Mouse (Mus musculus) skeletal muscle tissue, adult 2 months (tissue): ENCODE measurements around the gene Clhc1.
A peak's percentile ranks its signal among the peaks of the same experiment; 100 is the strongest.
"Not testable (repeated sequence)": the region's sequence is repeated elsewhere in the genome, so short reads cannot be mapped to it uniquely, and the experiment has no call there.

Source experiments
- DNase-seq: peaks from one replicate; pipeline ENCODE4 v3.0.0-alpha.2; 2012; ENCODE audit warnings: low read depth, low spot score

Gene Clhc1

GRCm38 (mm10) chr11:29547752-29548503, at the start of gene Clhc1, which contains the start of gene Rps27a:
Gene Clhc1, plus strand, starts transcription at chr11:29547950.
Gene Rps27a, minus strand, starts transcription at chr11:29548109.
- DNase-seq: peak; percentile 83

GRCm38 (mm10) chr11:29503948-29504893, 43.5 kb upstream of the Clhc1 start:
- no peak for DNase-seq

- no peak for DNase-seq
Measured at GRCm38 (mm10) chr11:29504899-29505625, 42.7 kb upstream of the Clhc1 start.

- no peak for DNase-seq
Measured at GRCm38 (mm10) chr11:29509421-29509820, 38.3 kb upstream of the Clhc1 start.

DNA sequence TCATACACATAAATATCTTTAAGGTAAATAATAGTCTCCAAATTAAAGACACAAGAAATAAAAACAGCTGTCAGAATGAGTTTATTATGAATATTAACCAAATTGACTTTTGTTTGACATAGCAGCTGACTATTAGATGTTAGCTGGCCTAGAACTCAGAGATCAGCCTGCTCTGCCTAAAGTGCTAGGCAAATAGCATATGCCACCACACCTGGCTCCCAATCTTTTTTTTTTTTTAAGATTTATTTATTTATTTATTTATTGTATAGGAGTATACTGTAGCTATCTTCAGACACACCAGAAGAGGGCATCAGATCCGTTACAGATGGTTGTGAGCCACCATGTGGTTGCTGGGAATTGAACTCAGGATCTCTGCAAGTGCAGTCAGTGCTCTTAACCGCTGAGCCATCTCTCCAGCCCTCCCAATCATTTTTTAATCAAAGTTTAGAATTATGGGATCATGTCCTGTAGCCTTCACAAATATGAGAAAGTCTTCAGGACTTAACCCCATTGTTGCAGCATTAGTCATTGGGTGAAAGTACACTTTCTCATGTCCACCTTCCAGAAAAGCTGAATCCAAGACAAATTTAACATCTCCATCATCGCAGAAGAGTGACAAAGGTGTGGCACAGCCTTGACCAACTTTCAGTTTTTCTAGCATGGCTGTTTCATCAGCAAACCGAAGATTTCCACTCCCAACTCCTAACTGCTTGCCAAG, 34.8 kb upstream of the Clhc1 start:
- no peak for DNase-seq

DNA sequence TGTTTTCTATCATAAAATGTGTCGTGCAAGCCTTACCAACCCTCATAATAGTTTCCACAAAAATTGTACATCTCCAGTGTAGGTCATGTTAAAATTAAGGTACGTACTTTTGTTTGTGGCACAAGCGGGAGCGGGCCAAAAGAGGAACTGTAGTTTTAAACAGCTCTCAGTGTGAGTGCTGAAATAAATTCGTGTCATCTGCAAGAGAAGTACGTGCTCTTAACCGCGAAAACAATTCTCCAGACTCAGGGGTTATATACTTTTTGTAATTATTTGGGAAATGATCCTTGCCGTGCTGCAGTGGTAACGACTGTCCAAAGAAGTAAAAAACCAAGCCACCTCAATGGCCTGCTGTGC, 33.4 kb upstream of the Clhc1 start:
- DNase-seq: no peak

DNA sequence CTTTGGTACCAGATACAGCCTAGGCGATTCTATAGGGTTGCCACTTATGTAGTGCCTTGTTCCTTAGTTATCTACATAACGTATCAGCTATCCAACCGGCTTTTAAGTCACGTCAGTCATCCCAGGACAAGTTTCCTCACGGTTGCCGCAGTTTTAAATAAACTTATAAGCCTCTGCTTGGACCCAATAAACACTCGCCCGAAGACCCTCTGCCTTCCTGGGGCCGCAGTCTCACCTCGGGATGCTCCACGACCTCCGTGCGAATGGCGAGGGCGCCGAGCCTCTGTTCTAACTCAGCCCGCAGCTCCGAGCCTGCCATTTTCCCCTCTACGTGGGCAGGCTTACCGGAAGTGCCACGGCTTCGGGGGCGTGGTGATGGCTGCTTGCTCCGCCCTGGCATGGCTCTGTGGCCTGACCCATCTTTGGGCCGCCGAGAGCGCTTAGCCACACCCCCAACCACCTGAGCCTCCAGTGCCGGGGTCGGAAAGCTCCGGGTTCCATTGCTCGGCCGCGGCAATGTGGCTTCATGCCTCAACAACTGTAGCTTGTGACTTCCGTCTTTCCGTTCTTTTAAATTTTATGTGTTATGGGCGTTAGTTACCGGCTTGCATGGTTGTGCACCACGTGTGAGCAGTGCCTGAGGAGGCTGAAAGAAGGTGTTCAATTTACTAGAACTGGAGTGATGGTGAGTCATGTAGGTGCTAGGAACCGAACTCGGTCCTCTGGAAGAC, 32.9 kb upstream of the Clhc1 start, which contains the start of gene Prorsd1:
Gene Prorsd1 (minus strand): TSS at position 352 of the 731 bp plus-strand sequence.
- DNase-seq: peak; percentile 80

DNA sequence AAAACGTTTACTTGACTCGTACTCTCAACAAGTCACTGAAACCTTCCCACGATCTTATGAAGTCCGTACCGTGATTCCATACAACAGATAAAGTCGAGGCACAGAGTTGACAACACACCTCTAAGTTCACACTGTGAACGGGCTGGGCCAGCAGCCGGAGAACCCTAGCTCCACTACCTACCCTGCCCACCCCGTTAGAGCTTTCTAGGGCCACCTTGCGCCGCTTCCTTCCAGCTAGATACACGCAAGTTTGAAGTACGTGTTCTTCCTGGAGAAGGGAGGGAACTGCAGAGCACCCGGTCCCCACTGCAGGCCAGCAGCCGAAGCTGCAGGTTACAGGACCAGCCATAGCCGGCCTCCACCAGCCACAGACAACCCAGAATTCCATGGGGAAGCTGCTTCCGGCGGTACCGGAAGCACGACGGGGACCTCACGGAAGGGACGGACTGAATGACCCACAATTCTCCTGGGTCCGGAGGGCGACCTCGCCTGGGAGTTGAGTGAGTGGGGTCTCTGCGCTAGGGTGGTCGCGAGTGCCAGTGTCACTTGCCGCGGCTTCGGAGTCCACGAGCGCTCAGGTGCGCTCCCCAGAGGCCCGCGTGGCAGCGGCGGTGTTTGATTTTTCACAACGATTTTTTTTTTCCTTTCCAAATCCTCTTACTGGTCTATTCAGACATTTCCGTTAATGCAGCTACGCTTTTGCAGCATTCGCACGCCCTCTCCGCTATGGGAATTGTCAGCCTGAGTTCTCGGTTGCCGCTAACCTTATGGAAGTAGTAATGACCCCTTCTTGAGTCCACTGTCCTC, 21.6 kb upstream of the Clhc1 start, which contains the start of gene Mtif2:
Gene Mtif2 (plus strand): TSS at position 421 of the 807 bp plus-strand sequence.
- peak; percentile 68 for DNase-seq

DNA sequence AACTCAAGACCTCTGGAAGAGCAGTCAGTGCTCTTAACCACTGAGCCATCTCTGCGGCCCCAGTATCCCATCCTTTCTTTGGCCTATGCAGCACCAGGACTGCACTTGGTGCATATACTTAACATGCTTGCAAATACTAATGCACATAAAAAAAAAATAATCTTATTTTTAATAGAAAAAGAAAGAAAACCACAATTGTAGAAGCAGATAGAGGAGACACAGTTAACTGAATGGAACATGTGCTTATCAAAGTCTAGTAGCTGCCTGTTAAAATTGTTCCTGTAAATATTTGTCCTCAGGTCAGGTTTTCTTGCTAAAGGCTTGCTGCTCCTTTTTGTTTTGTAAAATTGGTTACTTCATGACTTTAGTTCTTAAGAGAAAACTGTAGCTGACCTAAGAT, 9.5 kb upstream of the Clhc1 start:
- no peak for DNase-seq

GRCm38 (mm10) chr11:29544225-29544945, 3.4 kb upstream of the Clhc1 start:
- DNase-seq: no peak

DNA sequence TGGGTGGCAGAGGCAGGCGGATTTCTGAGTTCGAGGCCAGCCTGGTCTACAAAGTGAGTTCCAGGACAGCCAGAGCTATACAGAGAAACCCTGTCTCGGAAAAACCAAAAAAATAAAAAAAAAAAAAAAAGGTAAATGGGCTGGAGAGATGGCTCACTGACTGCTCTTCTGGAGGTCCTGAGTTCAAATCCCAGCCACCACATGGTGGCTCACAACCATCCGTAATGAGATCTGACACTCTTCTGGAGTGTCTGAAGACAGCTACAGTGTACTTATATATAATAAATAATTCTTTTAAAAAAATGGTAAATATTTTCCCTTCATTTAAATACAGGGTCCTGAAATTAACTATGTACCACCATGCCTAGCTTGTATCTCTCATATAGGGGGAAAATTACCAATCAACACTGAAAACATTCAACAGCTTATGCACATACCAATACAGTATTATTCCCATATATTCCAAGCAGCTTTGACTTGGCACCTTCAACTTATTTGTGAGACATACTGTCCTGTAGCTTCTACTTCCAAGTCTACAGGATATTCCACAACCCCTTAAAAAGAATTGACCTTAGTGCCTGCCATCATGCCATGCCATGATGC, 2.5 kb upstream of the Clhc1 start:
- not testable (repeated sequence) for DNase-seq

- DNase-seq: not testable (repeated sequence)
Measured at GRCm38 (mm10) chr11:29546297-29546696, 1.5 kb upstream of the Clhc1 start.

DNA sequence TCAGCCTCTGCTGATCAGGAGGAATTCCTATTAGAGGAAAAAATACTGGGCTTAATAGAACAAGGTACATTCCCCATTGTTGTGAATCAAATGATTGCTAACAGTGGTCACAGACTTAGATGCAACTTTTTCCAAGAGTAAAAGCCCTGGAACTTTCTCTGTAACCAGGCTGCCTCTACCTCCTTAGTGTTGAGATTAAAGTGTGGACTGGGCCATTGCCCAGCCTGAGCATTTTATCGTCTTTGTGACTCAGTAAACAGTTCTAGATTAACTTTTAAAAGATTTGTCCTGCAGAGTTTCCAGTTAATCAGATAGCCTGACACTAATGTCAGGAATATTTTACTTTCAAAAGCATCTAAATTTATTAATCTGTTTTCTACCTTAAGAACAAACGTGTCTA, 988 bp upstream of the Clhc1 start:
- no peak for DNase-seq

- DNase-seq: no peak
Measured at GRCm38 (mm10) chr11:29547249-29547751, 450 bp upstream of the Clhc1 start.

DNA sequence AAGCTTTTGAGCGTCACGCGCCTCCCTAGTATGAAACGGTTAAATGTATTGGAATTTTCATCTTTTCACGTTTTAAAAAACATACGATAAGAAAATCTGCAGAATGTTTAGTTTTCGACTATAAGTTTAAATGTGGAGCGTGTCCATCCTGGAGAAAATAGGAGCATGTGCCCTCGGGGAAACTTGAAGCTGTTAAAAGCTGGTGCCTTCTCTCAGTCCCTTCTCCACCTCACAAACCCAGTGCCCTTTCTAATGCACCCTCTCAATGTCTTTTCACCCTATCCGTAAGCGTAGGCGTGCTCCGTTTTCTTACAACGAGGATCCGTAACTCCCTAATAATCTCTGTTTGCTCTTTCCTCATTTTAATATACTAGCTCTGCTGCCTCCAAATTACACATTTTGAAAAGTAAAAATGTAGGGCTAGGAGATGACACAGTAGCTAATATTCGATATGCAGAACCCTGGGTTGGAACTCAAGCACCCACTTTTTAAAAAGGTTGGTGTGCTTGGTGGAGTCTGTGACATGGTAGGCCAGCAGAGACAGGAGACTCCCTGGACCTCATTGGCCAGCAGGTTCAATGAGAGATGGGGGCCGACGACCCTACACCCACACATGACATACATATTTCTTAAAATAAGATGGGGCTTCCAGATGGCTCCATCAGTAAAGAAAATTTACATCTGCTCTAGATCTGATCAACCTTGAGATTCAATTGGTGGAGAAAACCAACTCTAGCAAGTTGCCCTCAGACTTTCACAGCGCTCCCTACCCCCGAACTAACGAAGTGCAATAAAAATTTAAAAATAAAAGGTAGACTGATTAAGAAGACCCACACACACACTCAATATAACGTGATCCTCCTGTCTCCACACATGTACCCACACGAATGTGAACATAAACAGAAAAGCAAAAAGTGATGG, 1.0 kb downstream of the Clhc1 start:
- DNase-seq: no peak

GRCm38 (mm10) chr11:29549425-29549778, 1.7 kb downstream of the Clhc1 start:
- no peak for DNase-seq

GRCm38 (mm10) chr11:29560452-29560851, 12.7 kb downstream of the Clhc1 start:
- no peak for DNase-seq
